Mouse (Mus musculus) MEL (cell line): ENCODE measurements around the gene Gab2.

ENCODE experiments used
- CHD2 ChIP-seq: IDR thresholded peaks from 2 replicates; pipeline ENCODE4 v1.6.1; 2011; ENCODE audit warnings: low read length, improper control_type of control experiment
- CTCF ChIP-seq, 3 experiments: IDR thresholded peaks in 2 of 3; conservative IDR thresholded peaks in 1 of 3; 2 replicates each; pipeline ENCODE4 v1.5.1; 2011 to 2012; ENCODE audit warnings: low read length in 3 of 3, low read depth in 2 of 3, mild to moderate bottlenecking in 2 of 3, improper control_type of control experiment in 1 of 3, inconsistent platforms in 1 of 3, mixed read lengths in 1 of 3, moderate library complexity in 1 of 3; ENCODE audit not compliant: control insufficient read depth in 1 of 3, insufficient read depth in 1 of 3, poor library complexity in 1 of 3, severe bottlenecking in 1 of 3
- EP300 ChIP-seq, 2 experiments: IDR thresholded peaks; 2 replicates each; pipeline ENCODE4 v1.6.1; 2011; ENCODE audit warnings: improper control_type of control experiment in 2 of 2, low read length in 2 of 2, low read depth in 1 of 2, mild to moderate bottlenecking in 1 of 2
- NRF1 ChIP-seq: IDR thresholded peaks from 2 replicates; pipeline ENCODE4 v1.6.1; 2014; ENCODE audit warnings: low read depth, mild to moderate bottlenecking, inconsistent platforms, low read length, improper control_type of control experiment, moderate library complexity; ENCODE audit not compliant: poor library complexity, insufficient read depth, severe bottlenecking
- ZMIZ1 ChIP-seq: IDR thresholded peaks from 2 replicates; pipeline ENCODE4 v1.6.1; 2012; ENCODE audit warnings: low read depth, mild to moderate bottlenecking, inconsistent platforms, low read length, improper control_type of control experiment, moderate library complexity

DNA sequence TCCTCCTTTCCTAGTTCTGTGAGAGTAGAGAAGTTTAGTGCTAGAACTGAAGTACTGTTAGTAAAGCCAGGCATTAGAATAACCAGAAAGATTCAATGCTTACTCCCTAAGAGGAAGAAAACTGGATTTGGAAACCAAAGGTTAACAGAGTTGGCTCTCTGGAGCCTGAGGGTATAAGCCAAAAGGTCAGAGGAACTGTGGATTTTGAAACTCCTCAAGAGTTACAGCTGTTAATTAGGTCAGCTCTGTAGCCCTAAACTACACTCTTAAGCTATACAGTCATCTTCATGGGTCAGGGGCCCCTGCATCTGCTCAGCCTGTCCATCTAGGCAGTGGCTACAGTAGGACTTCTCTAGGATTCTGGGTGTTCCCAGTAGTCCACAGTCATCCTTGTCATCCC, 4.4 kb upstream of the Gab2 start:
- TF ChIP-seq ZMIZ1 (no peak), CTCF (IDR thresholded peaks at IDR 0.05 in 2 of 3, conservative IDR thresholded peaks at IDR 0.05 in 1 of 3; ENCODE audit: control insufficient read depth in 1 of 3, insufficient read depth in 1 of 3, low read depth in 2 of 3, low read length in 3 of 3, poor library complexity in 1 of 3, severe bottlenecking in 1 of 3) (no peak), EP300 (IDR thresholded peaks at IDR 0.05; ENCODE audit: low read depth in 1 of 2, low read length in 2 of 2) (no peak), CHD2 (no peak), NRF1 (no peak)
